Mouse (Mus musculus) ES-Bruce4 (cell line): ENCODE measurements at regions not wholly inside any gene's neighbourhood (a gene's known extent, or its start where the extent isn't known, plus 50 kb on each side); places are given as distances from the start of the nearest gene placed in this dataset.

Experiments
- CTCF ChIP-seq: IDR thresholded peaks from one replicate; pipeline ENCODE4 v1.8.1; 2011; ENCODE audit warnings: low read depth, low read length
- EP300 ChIP-seq: IDR thresholded peaks from 2 replicates; pipeline ENCODE4 v1.6.1; 2011; ENCODE audit warnings: low read depth, low read length; ENCODE audit not compliant: insufficient read depth
- POLR2A ChIP-seq: IDR thresholded peaks from one replicate; pipeline ENCODE4 v1.8.1; 2011; ENCODE audit warnings: low read length; ENCODE audit not compliant: insufficient read depth

GRCm38 (mm10) chr1:186250316-186250715 is 133.2 kb upstream of the Lyplal1 start:
- TF ChIP-seq POLR2A (no peak), CTCF (no peak), EP300 (no peak)
